Mouse (Mus musculus) forebrain, embryonic 12.5 days (tissue): ENCODE measurements around the gene Slc22a14. TPM values are rescaled to one million over a fixed set of nuclear protein-coding genes. Genes with fewer than 3 reads are reported as not detected.
"Not testable (repeated sequence)": the region's sequence is repeated elsewhere in the genome, so short reads cannot be mapped to it uniquely, and the experiment has no call there.

ENCODE experiments used
- ATAC-seq: fragments of 200-750 bp; cut with Nextera tagmentation; 2 replicates; pipeline ENCODE4 v1.8.0; 2017; ENCODE audit warnings: moderate TSS enrichment; ENCODE audit not compliant: low FRiP score
- H3K27ac ChIP-seq: fragments of 300-500 bp; sonication (generic); 2 replicates; pipeline ENCODE4 v1.5.1; 2016; ENCODE audit warnings: mild to moderate bottlenecking
- H3K27me3 ChIP-seq: fragments of 300-500 bp; sonication (generic); 2 replicates; pipeline ENCODE4 v1.6.1; 2016; ENCODE audit warnings: mild to moderate bottlenecking
- H3K36me3 ChIP-seq: fragments of 300-500 bp; sonication (generic); replicated peaks from 2 replicates; pipeline ENCODE4 v1.6.1; 2016; ENCODE audit warnings: mild to moderate bottlenecking
- H3K4me1 ChIP-seq: fragments of 300-500 bp; sonication (generic); 2 replicates; pipeline ENCODE4 v1.6.1; 2016
- H3K4me2 ChIP-seq: fragments of 300-500 bp; sonication (generic); 2 replicates; pipeline ENCODE4 v1.6.1; 2016; ENCODE audit warnings: mild to moderate bottlenecking, moderate library complexity
- H3K4me3 ChIP-seq: fragments of 300-500 bp; sonication (generic); replicated peaks from 2 replicates; pipeline ENCODE4 v1.5.1; 2016; ENCODE audit warnings: mild to moderate bottlenecking
- H3K9ac ChIP-seq: fragments of 300-500 bp; sonication (generic); 2 replicates; pipeline ENCODE4 v1.6.1; 2016; ENCODE audit warnings: mild to moderate bottlenecking
- H3K9me3 ChIP-seq: fragments of 300-500 bp; sonication (generic); 2 replicates; pipeline ENCODE4 v1.6.1; 2016
- WGBS: fragments of 180-500 bp; shearing (Covaris S2); methylation state at CpG from one replicate; pipeline ENCODE4 v1.1.7; 2016; 5-methylcytosine and 5-hydroxymethylcytosine counted together
- polyA plus RNA-seq: library from polyadenylated mRNA; unstranded; fragments of >200 nt; fragmentation: Nextera tagmentation; extraction: Ambion mirVana; gene quantifications from 2 replicates; pipeline ENCODE4 v1.2.1, GENCODE M21; 2016

Slc22a14 gene
- polyA plus RNA-seq, 1 experiment from 2014 or later, result not detected

DNA sequence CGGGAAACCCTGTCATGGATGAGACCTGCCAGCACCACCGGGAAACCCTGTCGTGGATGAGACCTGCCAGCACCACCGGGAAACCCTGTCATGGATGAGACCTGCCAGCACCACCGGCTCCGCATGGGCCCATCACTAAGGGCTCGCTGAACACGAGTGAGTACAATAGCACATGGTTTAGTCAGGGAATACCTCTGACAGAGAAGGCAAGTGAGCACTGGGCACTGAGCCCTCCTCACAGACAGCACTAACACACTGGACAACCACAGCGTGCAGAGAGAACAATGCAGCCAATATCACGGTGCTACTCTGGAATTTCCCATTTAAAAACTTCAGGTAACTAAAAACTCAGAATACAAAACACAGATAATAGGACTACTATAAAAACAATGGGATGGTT, 52.3 kb downstream of the Slc22a14 start:
- H3K4me3 ChIP-seq, result no peak overlapping the region
- 92% methylated on average over 10 of the region's 10 CpGs for WGBS
- H3K27ac ChIP-seq, result no peak overlapping the region
- H3K4me2 ChIP-seq, result no peak overlapping the region
- no peaks in the 10 kb centered on the region for H3K9me3 ChIP-seq
- H3K27me3 ChIP-seq, result no peaks in the 10 kb centered on the region
- H3K9ac ChIP-seq, result no peak overlapping the region
- no peaks in the 10 kb centered on the region for H3K4me1 ChIP-seq
- no peak for ATAC-seq
- no peaks in the 10 kb centered on the region for H3K36me3 ChIP-seq

DNA sequence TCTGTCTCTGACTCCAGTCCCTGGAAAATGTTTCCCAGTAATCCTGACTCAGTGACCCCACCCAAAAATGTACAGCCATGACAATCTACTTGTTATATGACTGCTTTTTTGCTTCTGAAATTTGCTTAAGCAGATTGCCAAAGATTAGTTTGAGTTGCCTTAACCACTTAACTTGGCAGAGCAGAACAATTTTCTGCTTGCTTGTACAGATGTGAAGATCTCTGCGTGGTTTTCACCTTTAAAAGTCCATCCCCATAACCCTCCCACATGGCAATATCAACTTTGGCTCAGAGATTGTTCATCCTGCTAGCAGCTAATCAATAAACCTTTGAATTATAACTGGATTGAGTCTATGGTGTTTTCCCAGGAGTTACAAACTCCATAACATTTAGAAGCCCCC, 56.3 kb downstream of the Slc22a14 start:
- 92% methylated on average over 1 of the region's 1 CpGs for WGBS
- no peak for ATAC-seq
- no peaks in the 10 kb centered on the region for H3K36me3 ChIP-seq
- no peak overlapping the region for H3K4me3 ChIP-seq
- H3K27me3 ChIP-seq, result no peaks in the 10 kb centered on the region
- H3K4me1 ChIP-seq, result no peaks in the 10 kb centered on the region; the same call in 1 of the 2 replicates
- H3K9ac ChIP-seq, result no peak overlapping the region
- no peaks in the 10 kb centered on the region for H3K9me3 ChIP-seq
- no peak overlapping the region for H3K27ac ChIP-seq
- no peak overlapping the region for H3K4me2 ChIP-seq

DNA sequence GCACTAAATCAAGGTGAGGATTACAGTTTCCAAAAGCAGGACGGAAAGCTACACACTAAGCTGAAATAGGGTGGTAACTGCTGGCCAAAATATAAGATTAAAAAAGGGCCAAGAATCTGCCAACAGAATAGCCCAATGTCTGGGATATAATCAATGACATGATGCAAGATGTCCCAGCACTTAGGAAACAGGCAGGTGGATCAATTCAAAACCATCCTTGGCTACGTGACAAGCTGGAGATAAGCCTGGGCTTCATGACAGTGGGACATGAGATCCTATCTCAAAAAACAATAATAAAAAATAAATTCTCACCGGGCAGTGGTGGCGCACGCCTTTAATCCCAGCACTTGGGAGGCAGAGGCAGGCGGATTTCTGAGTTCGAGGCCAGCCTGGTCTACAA, 59.5 kb downstream of the Slc22a14 start:
- WGBS, result 97% methylated on average over 7 of the region's 7 CpGs
- Histone ChIP-seq H3K27me3 (no peaks in the 10 kb centered on the region), H3K27ac (no peak overlapping the region), H3K4me3 (no peak overlapping the region), H3K9me3 (no peaks in the 10 kb centered on the region), H3K9ac (no peak overlapping the region), H3K4me2 (no peak overlapping the region), H3K36me3 (peaks cover 13% of the 10 kb centered on the region), H3K4me1 (no peaks in the 10 kb centered on the region; the same call in 1 of the 2 replicates)
- no peak for ATAC-seq

DNA sequence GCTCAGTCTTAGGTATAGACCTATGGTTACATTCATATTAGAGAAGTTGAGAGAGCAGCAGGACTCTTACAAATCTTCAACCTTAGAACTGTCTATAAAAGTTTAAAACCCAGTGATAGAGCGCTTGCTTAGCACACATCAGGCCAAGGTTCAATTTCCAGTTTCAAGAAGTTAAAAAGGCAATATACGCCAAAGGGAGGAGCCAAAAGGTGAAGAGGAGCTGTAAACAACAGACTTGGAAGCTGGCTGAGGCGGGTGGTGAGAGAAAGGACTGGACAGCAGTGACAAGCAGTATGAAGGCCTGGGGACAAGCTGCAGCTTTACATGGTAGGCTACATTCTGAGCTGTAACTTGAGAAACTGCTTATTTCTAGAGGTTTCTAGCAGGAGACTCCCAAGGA, 66.8 kb downstream of the Slc22a14 start:
- no peak overlapping the region for H3K9ac ChIP-seq
- H3K27me3 ChIP-seq, result no peaks in the 10 kb centered on the region
- peaks cover 19% of the 10 kb centered on the region for H3K36me3 ChIP-seq
- H3K27ac ChIP-seq, result no peak overlapping the region
- ATAC-seq, result no peak
- H3K4me1 ChIP-seq, result no peaks in the 10 kb centered on the region
- no peaks in the 10 kb centered on the region for H3K9me3 ChIP-seq
- H3K4me3 ChIP-seq, result no peak overlapping the region
- WGBS, result 88% methylated on average over 3 of the region's 3 CpGs
- H3K4me2 ChIP-seq, result no peak overlapping the region

DNA sequence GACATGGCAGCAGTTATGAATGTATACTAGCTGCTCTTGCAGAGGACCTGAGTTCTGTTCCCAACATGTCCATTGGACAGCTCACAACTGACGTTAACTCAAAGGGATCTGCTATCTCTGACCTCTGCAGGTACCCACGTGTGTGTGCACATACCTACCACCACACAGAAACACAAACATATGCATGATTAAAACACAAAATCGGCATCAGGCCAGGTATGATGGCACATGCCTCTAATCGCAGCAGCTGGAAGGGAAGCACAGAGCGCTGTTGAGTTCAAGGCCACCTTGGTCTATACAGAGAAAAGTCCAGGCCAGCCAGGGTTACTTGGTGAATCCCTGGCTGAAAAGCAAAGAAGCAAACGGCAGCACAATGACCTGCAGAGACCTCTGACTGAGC, 67.7 kb downstream of the Slc22a14 start:
- no peak overlapping the region for H3K9ac ChIP-seq
- no peak overlapping the region for H3K4me3 ChIP-seq
- ATAC-seq, result no peak
- H3K27ac ChIP-seq, result no peak overlapping the region
- no peaks in the 10 kb centered on the region for H3K9me3 ChIP-seq
- 85% methylated on average over 6 of the region's 6 CpGs for WGBS
- H3K27me3 ChIP-seq, result no peaks in the 10 kb centered on the region
- peaks cover 19% of the 10 kb centered on the region for H3K36me3 ChIP-seq
- H3K4me2 ChIP-seq, result no peak overlapping the region
- no peaks in the 10 kb centered on the region for H3K4me1 ChIP-seq

DNA sequence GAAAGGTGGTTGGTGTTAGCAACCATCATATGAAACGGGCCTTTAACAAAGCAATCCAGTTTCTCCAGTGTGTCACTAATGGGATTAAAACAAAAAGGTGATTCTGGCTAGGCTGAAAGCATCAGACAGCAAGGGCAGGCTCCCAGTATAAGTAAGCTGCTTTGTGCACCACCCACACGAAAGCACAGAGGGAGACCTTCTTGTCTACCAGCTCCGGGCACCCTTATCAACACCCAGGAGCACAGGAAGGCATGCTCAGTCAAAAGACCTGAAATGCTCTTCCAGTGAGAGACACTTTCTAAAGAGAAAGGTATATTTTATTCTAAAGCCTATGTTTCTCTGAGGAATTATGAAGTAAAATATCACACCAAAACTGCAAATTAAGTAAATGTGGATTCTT, 74.6 kb downstream of the Slc22a14 start:
- no peak for ATAC-seq
- Histone ChIP-seq H3K4me1 (no peaks in the 10 kb centered on the region), H3K27me3 (no peaks in the 10 kb centered on the region), H3K4me2 (no peak overlapping the region), H3K4me3 (no peak overlapping the region), H3K27ac (no peak overlapping the region), H3K9ac (no peak overlapping the region), H3K9me3 (no peaks in the 10 kb centered on the region), H3K36me3 (peaks cover 16% of the 10 kb centered on the region)
- WGBS, result 77% methylated on average over 3 of the region's 3 CpGs

DNA sequence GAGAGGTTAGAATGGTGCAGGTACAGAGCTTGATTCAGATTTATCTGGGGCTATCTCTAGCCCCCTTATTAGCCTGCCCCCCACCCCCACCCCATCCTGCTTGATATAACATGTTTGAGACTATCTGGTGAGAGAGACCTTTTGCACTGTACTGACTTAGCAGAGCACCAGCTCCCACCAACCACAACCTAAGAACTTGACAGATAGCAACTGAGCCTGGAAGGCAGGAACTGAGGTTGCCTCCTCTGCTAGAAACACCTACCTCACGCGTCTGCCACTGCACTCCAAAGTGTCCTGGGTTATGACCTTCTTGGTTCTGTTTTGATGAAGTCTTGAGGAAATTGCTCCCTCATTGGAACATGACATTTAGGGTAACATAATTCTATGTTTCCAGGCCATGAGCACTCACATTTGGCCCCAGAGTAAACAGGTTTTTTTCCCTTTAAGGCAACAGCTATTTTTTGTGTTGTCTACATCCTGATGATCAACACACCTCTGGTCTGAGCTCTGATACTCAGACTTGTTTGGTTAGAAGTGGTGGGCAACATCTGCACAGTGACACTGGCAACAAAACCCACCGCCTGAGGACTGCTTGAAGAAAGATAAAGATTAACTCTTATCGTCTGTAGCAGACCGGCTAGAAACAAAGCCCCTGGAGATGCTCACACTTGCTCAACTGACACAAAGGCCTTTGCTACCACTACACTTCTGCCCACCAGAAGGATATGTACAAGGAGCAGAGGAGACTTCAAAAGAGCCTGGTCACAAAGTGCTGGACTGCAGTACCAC, 84.3 kb downstream of the Slc22a14 start:
- Histone ChIP-seq H3K4me1 (no peaks in the 10 kb centered on the region), H3K27ac (no peak overlapping the region), H3K4me2 (no peak overlapping the region), H3K9ac (no peak overlapping the region), H3K27me3 (no peaks in the 10 kb centered on the region), H3K9me3 (no peaks in the 10 kb centered on the region), H3K36me3 (peaks cover 38% of the 10 kb centered on the region), H3K4me3 (no peak overlapping the region)
- ATAC-seq, result no peak
- WGBS, result 91% methylated on average over 5 of the region's 5 CpGs

DNA sequence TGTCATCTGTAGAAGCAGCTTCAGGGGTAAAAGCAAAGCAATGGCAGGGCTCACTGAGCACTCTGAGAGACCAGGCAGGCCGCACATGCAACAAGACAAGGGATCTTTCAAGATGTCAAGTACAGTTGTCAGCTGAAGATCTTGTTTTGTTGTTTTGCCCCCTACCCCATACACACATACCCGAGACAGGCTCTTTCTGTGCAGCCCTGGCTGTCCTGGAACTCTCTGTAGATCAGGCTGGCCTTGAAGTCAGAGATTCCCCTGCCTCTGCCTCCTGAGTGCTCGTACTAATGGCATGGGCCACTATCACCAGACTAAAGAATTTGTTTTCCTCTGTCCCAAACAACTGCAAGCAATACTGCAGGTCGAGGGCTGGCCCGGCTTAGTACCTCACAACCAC, 87.3 kb downstream of the Slc22a14 start:
- Histone ChIP-seq H3K4me2 (no peak overlapping the region), H3K27me3 (no peaks in the 10 kb centered on the region), H3K27ac (no peak overlapping the region), H3K4me3 (no peak overlapping the region), H3K36me3 (peaks cover 30% of the 10 kb centered on the region), H3K9ac (no peak overlapping the region), H3K4me1 (no peaks in the 10 kb centered on the region), H3K9me3 (no peaks in the 10 kb centered on the region)
- 95% methylated on average over 5 of the region's 5 CpGs for WGBS
- no peak for ATAC-seq

DNA sequence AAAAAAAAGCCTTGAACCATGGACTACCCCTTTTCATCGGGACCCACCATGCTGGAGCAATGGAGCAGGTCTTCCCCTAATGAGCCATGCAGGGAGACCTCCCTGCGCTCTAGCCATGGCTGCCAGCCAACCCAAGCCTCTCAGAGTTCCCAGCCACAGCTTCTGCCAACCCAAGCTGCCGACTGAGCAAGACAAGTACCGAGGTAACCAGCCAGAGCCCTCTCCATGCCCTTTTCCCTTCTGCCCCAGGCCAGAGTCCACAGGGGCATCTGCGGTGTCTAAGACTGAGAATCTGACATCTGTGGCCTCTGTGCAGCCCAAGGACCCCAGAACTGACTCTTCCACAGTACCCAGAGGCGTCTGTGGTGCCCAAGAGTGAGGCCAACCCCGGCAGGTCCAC, 89.0 kb downstream of the Slc22a14 start:
- H3K36me3 ChIP-seq, result peaks cover 18% of the 10 kb centered on the region
- no peak for ATAC-seq
- no peaks in the 10 kb centered on the region for H3K4me1 ChIP-seq
- no peaks in the 10 kb centered on the region for H3K27me3 ChIP-seq
- no peak overlapping the region for H3K4me2 ChIP-seq
- no peak overlapping the region for H3K9ac ChIP-seq
- no peak overlapping the region for H3K27ac ChIP-seq
- WGBS, result 82% methylated on average over 7 of the region's 7 CpGs
- H3K4me3 ChIP-seq, result no peak overlapping the region
- H3K9me3 ChIP-seq, result no peaks in the 10 kb centered on the region

DNA sequence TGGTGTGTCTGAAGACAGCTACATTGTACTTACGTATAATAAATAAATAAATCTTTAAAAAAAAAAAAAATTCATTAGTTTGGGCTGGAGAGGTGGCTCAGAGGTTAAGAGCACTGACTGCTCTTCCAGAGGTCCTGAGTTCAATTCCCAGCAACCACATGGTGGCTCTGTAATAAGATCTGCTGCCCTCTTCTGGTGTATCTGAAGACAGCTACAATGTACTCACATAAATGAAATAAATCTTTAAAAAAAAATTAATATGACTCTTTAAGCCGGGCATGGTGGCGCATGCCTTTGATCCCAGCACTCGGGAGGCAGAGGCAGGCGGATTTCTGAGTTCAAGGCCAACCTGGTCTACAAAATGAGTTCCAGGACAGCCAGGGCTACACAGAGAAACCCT, 90.5 kb downstream of the Slc22a14 start:
- WGBS, result 90% methylated on average over 5 of the region's 5 CpGs
- not testable (repeated sequence) for H3K27ac ChIP-seq, H3K9me3 ChIP-seq, H3K9ac ChIP-seq, ATAC-seq, H3K4me2 ChIP-seq, H3K4me1 ChIP-seq, H3K27me3 ChIP-seq, H3K4me3 ChIP-seq
- H3K36me3 ChIP-seq, result peaks cover 12% of the 10 kb centered on the region; the same call in 1 of the 2 replicates

DNA sequence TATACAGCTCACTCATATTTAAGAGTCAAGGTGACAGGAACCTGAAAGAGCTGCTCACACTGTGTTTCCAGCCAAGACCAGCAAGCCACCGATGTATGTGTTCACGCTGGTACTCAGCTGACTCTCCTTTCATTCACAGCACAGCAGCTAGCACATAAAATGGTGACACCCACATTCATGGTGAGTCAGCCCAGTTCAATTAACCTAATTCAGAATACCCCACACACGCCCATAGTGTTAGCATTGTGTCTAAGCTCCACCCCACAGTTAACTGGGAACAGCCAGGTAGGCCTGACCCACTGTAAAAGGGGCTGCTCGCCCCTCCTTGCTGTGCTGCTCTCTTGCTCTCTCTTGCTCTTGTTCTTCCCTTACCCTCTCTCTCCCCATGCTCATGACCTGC, 93.9 kb downstream of the Slc22a14 start:
- no peaks in the 10 kb centered on the region for H3K4me1 ChIP-seq
- ATAC-seq, result no peak
- 83% methylated on average over 4 of the region's 4 CpGs for WGBS

DNA sequence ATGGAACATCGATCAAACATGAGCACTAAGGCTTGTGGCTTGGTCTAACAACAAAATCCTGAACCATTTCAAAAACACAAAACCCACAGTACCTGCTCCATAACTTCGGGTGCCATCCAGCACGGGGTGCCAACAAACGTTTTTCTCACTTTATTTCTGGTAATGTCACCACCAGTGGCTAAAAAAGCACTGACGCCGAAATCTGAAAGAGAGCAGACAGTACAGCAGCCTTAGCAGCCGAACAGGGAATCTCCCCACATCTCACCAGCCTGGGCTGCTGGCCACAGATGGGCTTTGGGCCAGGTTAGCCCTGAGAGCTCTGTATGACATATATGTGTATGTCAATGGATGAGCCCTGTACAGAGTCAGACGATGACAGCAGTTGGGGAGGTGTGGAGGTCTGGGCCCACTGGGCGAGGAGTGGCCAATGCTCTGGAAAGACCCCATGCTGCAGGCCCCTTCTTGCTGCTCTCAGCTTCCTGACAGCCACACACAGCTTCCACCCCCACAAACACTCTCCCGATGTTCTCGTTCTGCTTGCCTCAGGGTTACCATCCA, 96.7 kb downstream of the Slc22a14 start:
- Histone ChIP-seq H3K9ac (no peak overlapping the region), H3K36me3 (peaks cover 43% of the 10 kb centered on the region), H3K27ac (no peak overlapping the region), H3K4me3 (no peak overlapping the region), H3K4me1 (no peaks in the 10 kb centered on the region), H3K27me3 (no peaks in the 10 kb centered on the region), H3K4me2 (no peak overlapping the region), H3K9me3 (no peaks in the 10 kb centered on the region)
- 95% methylated on average over 11 of the region's 11 CpGs for WGBS
- no peak for ATAC-seq

More for the DNA sequence above, 93.9 kb downstream of the Slc22a14 start:
- Histone ChIP-seq H3K9me3 (no peaks in the 10 kb centered on the region), H3K27me3 (no peaks in the 10 kb centered on the region), H3K27ac (no peak overlapping the region), H3K4me2 (no peak overlapping the region), H3K36me3 (peaks cover 23% of the 10 kb centered on the region), H3K4me3 (no peak overlapping the region), H3K9ac (no peak overlapping the region)

DNA sequence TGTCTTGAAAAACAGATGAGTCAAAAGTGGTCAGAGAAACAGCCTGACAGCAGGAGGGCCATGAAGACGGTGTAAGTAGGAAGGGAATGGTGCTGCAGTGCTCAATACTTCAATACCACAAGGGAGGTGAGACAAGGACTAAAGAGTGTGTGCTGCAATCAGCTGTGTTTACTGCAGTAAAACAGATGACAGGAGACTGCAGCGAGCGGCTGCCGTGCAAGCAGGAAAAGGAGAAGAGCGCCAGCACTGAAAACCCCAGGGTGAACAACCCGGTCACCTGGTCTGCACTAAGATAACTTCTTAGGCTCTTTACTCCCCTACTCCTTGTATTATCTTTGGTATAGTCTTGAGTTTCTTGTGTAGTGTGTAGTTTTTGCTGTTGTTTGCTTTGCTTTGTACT, 97.2 kb downstream of the Slc22a14 start:
- Histone ChIP-seq H3K27ac (no peak overlapping the region), H3K27me3 (no peaks in the 10 kb centered on the region), H3K9ac (no peak overlapping the region), H3K9me3 (no peaks in the 10 kb centered on the region), H3K36me3 (peaks cover 45% of the 10 kb centered on the region), H3K4me1 (no peaks in the 10 kb centered on the region), H3K4me2 (no peak overlapping the region), H3K4me3 (no peak overlapping the region)
- ATAC-seq, result no peak
- WGBS, result 93% methylated on average over 6 of the region's 6 CpGs
